Mouse (Mus musculus): ENCODE data around the gene Mbd3.

DNA sequence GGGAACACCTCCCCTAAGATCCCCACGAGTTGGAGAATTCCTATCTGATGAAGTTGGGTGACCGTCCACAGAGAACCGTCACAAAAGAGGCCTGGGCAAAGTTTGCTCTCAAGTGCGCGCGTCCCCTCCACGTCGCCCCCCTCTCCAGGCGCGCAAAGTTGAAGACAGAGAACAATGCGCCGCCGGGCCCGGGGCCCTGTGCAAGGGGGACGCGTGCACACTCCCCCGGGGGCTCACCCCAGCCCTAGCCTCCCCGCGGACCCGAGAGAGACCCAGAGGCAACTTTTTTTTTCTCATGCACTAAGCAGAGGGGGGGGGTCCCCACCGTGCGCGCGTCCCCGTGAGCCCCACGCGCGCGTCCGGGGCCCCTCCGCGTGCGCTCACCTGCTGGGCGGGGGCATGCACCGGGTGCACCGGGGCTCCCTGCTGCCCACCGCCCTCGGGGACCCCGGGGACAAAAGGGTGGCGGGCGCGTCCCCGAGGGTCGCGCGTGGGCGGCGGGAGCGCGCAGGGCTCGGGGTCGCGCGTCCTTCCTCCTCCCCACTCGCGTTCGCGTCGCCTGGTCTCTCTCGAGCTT lies 33.7 kb upstream of the Mbd3 start:
- no peak for TF ChIP-seq CTCF (IDR thresholded peaks at IDR 0.05; ENCODE audit: borderline replicate concordance, insufficient read depth, low read depth, low read length)
- TF ChIP-seq POLR2A (IDR thresholded peaks at IDR 0.05; ENCODE audit: borderline replicate concordance, insufficient read depth, low read length): no peak
